Mouse (Mus musculus) sigmoid colon, adult 10 weeks (tissue): ENCODE results near the gene Gm11232. TPM values are rescaled to one million over a fixed set of nuclear protein-coding genes. Genes with fewer than 3 reads are reported as not detected.

Experiments used
- polyA plus RNA-seq: library from polyadenylated mRNA; stranded (reverse); fragments of 350-450 nt; fragmentation: Illumina TruSeq; extraction: RNeasy Lipid Tissue Mini Kit (QIAGEN cat#74804); gene quantifications from one replicate; pipeline ENCODE4 v1.2.3, GENCODE M21; 2014; ENCODE audit warnings: low read depth, low replicate concordance

Gm11232 gene
- polyA plus RNA-seq, result not detected

DNA sequence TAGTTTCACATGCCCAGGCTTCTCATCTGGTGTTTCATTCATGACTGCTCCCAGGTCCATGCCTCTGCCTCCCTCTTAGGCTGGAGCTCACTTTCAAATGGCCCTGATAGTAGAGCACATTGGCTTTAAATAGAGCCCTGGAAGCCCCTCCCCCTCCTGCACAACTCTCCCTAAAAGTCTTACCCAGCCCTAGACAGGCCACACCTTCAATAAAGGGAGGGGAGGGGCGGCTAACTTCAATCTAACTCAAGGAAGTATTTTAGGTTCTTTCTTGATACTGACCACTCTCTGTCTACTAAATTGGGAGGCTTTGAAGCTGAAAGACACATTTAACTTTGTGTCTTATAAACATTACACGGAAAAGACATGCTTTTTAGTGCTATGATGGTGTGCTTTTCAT is at the start of gene Gm11232:
Gm11232 (minus strand) TSS at position 101 of the 400 bp plus-strand sequence.

